Mouse (Mus musculus) neural tube, embryonic 10.5 days (tissue): Measurements from ENCODE around the gene C1qtnf9.
A peak's percentile ranks its signal among the peaks of the same experiment; 100 is the strongest.

Experiments used
- DNase-seq: peaks from one replicate; pipeline ENCODE4 v3.0.0-alpha.2; 2017; ENCODE audit warnings: low spot score; ENCODE audit errors: extremely low spot score

Gene C1qtnf9

DNA sequence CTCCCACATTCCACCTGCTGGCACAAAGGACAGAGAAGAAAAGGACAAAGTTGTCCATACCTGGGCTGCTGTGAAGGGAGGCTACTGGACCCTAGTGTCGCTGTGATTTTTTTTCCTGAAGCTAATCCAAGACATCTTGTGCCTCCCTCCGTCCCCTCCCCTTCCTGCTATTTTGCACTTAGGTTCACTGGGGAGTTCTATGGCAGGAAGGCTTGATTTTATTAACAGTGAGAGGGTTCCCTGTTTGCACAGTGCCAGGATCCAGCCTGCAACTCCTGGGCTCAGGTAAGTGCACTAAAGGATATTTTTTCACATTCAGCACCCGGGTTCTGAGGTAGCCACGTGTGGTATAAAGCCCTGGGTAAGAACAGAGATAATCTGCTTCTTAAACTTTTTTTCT lies at the start of gene C1qtnf9:
Gene C1qtnf9 (plus strand): TSS at position 251 of the 400 bp plus-strand sequence.
- no peak for DNase-seq

DNA sequence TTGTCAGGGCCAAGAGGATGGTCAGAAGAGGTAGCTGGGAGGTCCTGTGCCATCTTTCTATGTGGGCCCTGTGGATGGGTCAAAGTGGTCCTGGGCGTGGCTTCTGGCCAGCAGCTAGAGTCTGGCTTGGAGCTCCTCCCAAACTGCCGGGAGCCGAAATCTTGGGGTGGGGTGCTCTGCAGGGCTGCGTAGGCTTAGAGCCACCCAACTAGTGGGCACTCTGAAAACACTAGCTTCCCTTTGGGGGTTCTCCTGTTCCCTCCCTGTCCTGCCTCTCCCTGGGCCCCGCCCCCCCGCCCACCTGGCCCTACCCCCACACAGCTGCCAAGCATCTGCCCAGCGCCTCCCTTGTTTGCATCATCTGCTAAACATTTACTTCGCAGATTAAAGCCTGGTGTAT lies 46.6 kb upstream of the C1qtnf9 start:
- no peak for DNase-seq

DNA sequence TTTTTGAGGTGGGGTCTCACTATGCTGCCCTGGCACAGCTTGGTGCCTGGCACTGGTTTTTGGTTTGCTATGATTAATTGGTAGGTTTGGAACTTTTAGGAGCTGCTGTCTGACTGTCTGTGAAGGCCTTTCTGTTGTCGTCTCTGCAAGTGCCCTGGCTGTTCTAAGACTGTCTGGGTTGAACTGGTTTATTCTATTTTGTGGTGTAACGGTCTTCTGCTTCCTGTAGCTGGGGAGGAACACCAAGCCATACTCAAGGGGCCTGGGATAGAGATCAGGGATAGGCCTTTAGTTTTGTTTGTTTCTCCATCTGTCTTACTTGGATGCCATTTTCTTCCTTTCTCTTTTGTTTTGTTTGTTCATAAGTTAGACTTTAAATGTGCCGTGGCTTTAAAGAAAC lies 46.0 kb upstream of the C1qtnf9 start:
- no peak for DNase-seq

- DNase-seq, result no peak
Observed at GRCm38 (mm10) chr14:60726091-60726490, 41.8 kb upstream of the C1qtnf9 start.

GRCm38 (mm10) chr14:60727130-60727529 lies 40.8 kb upstream of the C1qtnf9 start:
- DNase-seq, result no peak

DNA sequence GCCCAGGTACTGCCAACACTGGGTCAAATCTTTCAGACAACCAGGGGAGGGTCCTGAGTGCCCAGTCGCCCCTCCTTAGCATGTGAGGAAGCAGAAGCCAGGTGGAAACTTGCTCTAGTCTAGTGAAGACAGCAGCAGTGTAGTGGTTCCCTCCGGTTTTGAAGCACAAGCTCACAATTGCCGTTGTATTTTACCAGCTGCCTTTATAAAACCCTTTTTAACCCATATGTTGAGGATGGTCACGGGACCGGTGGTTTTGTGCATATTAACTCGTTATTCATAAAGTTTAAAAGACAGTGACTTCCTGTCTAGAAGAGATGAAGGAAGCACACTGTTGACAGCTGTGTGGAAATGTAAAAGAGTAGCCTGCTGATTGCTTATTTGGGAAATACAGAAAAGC lies 35.9 kb upstream of the C1qtnf9 start:
- no peak for DNase-seq

GRCm38 (mm10) chr14:60732787-60733186 lies 35.1 kb upstream of the C1qtnf9 start:
- peak; percentile 26 for DNase-seq

GRCm38 (mm10) chr14:60733706-60734105 lies 34.2 kb upstream of the C1qtnf9 start:
- no peak for DNase-seq

DNA sequence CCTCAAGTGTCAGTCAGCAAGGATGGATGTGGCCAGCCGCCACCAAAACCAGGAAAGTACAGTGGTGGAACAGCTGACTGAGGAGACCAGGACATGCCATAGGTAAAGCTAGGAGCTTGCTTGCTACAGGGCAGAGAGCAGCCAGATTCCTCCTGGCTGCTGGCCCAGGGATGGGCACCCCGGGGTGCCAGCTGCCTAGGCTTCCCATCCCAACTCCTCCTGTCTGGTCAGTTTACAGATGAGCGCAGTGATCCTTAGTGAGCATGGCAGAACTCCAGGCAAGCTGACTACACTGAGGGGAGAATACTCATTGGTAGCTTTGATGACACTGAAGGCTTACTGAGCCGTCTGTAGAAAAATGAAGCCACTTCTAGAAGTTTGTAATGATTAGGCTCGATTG lies 32.7 kb upstream of the C1qtnf9 start:
- DNase-seq, result no peak

GRCm38 (mm10) chr14:60735848-60736547 lies 31.9 kb upstream of the C1qtnf9 start:
- DNase-seq, result no peak

DNA sequence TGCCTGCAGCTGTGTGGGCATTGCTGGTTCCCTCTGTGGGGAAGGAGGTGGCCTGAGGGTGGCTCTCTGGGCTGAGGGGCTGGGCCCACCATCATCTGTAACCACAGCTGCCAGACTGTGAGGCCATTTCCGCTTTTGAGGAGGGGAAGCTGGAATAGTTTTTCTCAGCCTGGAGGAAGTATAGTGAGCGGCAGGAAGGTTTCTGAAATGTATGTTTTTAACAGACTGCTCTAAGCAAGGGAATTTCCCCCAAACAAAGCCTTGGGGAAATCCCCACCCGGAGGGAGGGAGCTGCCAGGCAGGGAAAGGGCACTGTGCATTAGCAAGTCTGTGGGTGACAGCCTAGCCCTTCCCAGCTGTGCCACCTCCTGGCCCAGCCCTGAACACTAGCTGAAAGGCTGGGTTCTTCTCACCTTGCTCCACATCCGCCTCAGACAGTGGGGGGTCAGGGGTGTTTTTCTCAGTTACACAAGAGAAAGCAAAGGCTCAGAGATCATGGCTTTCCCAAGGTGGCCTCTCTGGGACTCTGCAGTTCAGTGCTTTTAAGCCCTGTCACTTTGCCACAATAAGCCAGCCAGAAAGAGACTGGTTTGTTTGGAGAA lies 31.2 kb upstream of the C1qtnf9 start:
- peak; percentile 32 for DNase-seq

- no peak for DNase-seq
Observed at GRCm38 (mm10) chr14:60737202-60737611, 30.7 kb upstream of the C1qtnf9 start.

DNA sequence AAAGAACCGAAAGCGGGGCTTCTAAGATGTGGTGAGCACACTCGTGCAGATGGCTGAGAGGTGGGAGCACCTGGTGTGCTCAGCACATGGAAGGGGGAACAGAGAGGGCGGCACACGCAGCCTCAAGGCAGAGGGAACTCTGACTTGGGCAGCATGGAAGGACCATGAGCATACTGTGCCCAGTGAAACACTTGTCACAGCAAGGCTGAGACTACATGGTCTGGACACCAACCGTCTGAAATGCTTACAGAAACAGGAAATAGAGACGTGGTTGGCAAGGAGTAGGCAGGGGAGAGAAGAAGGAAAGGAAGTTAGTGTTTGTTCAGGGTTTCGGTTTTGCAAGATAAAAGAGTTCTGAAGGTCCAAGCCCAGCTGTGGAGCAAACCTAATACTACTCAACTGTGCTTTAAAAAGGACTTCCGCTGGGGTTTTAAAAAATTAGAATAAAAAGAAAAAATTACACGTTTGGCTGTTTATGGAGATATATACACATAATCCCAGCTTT lies 29.4 kb upstream of the C1qtnf9 start:
- DNase-seq, result no peak

- no peak for DNase-seq
Observed at GRCm38 (mm10) chr14:60739155-60739554, 28.8 kb upstream of the C1qtnf9 start.

- DNase-seq, result no peak
Observed at GRCm38 (mm10) chr14:60739616-60740015, 28.3 kb upstream of the C1qtnf9 start.

- no peak for DNase-seq
Observed at GRCm38 (mm10) chr14:60740507-60740906, 27.4 kb upstream of the C1qtnf9 start.

GRCm38 (mm10) chr14:60741033-60741432 lies 26.9 kb upstream of the C1qtnf9 start:
- no peak for DNase-seq

- DNase-seq, result no peak
Observed at GRCm38 (mm10) chr14:60741490-60741981, 26.4 kb upstream of the C1qtnf9 start.

DNA sequence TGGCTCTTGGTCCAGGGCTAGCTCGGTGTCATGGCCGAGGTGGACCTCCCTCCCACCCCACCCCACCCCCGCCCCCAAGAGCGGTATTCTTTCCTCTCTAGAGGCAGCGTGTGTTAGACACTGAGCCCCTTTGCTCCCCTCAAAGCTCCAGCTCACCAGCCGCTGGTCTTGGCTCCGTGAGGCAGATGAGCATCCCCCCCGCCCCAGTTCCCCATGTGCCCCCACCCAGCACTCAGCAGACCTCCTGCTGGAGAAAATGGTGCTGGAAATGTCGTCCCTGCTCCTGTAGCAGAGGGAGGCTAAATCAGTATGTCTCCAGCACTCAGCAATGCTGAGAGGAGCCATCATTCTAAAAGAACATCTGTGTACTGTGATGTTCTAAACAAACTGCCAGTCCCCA lies 24.3 kb upstream of the C1qtnf9 start:
- no peak for DNase-seq

DNA sequence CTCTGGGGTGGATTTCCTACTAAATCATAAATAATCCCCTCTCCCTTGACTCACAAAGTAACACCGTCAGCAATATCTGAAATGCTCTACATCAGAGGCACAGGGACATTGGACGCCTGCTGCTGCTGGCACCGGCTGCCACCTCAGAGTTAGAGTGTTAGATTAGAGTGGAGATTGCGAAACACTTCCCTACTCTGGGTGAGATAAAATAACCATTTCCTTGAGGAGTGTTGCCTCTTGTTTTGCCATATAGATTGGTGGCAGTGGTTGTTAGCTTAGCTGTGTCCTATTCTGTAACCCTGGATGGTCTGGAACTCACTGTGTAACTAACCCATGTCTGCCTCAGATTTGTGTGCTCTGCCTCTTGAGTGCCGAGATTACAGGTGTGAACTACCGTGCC lies 22.7 kb upstream of the C1qtnf9 start:
- DNase-seq, result no peak

GRCm38 (mm10) chr14:60746141-60746540 lies 21.8 kb upstream of the C1qtnf9 start:
- no peak for DNase-seq

GRCm38 (mm10) chr14:60747154-60747870 lies 20.6 kb upstream of the C1qtnf9 start:
- no peak for DNase-seq
